Mouse (Mus musculus) C2C12 (cell line): Measurements from ENCODE around the gene Fryl. TPM values are rescaled to one million over a fixed set of nuclear protein-coding genes. Genes with fewer than 3 reads are reported as not detected.

Experiments used
- H3K27me3 ChIP-seq: one replicate; pipeline ENCODE4 v1.6.1; 2011; ENCODE audit not compliant: control insufficient read depth, insufficient read depth, insufficient read length
- H3K36me3 ChIP-seq: one replicate; pipeline ENCODE4 v1.6.1; 2011; ENCODE audit not compliant: control insufficient read depth, insufficient read depth
- H3K4me3 ChIP-seq: one replicate; pipeline ENCODE4 v1.5.1; 2011; ENCODE audit warnings: mild to moderate bottlenecking, control low read depth; ENCODE audit not compliant: poor library complexity, insufficient read depth, severe bottlenecking
- H3K79me2 ChIP-seq: one replicate; pipeline ENCODE4 v1.6.1; 2011; ENCODE audit not compliant: control insufficient read depth, insufficient read depth
- H3K79me3 ChIP-seq: one replicate; pipeline ENCODE4 v1.6.1; 2011; ENCODE audit warnings: low read depth, control low read depth
- H3ac ChIP-seq: one replicate; pipeline ENCODE3; 2011; ENCODE audit warnings: low read depth; ENCODE audit not compliant: control insufficient read depth, insufficient read length
- CEBPB ChIP-seq: IDR thresholded peaks from one replicate; pipeline ENCODE4 v1.6.1; 2011; ENCODE audit warnings: low read depth, mild to moderate bottlenecking, control low read depth, moderate library complexity
- CTCF ChIP-seq: IDR thresholded peaks from one replicate; pipeline ENCODE4 v1.5.1; 2011; ENCODE audit not compliant: control insufficient read depth, insufficient read depth, insufficient read length
- FOSL1 ChIP-seq: IDR thresholded peaks from one replicate; pipeline ENCODE4 v1.8.0; 2011; ENCODE audit warnings: mild to moderate bottlenecking, low read length; ENCODE audit not compliant: poor library complexity, insufficient read depth, severe bottlenecking
- MAX ChIP-seq: IDR thresholded peaks from one replicate; pipeline ENCODE4 v1.6.1; 2011; ENCODE audit warnings: mild to moderate bottlenecking, control low read depth
- MYOD1 ChIP-seq: IDR thresholded peaks from one replicate; pipeline ENCODE4 v1.6.1; 2011; ENCODE audit warnings: low read depth; ENCODE audit not compliant: control insufficient read depth, insufficient read length
- MYOG ChIP-seq: IDR thresholded peaks from one replicate; pipeline ENCODE4 v1.6.1; 2011; ENCODE audit not compliant: control insufficient read depth, insufficient read length; ENCODE audit errors: extremely low read depth
- USF1 ChIP-seq: IDR thresholded peaks from one replicate; pipeline ENCODE4 v1.6.1; 2011; ENCODE audit warnings: low read depth, mild to moderate bottlenecking, control low read depth, moderate library complexity
- polyA plus RNA-seq: library from polyadenylated mRNA; unstranded; fragments of >200 nt; fragmentation: generic; extraction: Trizol; gene quantifications from one replicate; pipeline ENCODE4 v1.2.1, GENCODE M21; 2012; ENCODE audit warnings: missing spikeins

Gene Fryl
- polyA plus RNA-seq, 1 experiment, result 13.2 TPM

- Histone ChIP-seq H3K27me3 (no peaks in the 10 kb centered on the region), H3K79me3 (peaks cover 36% of the 10 kb centered on the region), H3K79me2 (peaks cover 82% of the 10 kb centered on the region), H3K4me3 (no peak overlapping the region), H3K36me3 (no peaks in the 10 kb centered on the region), H3ac (no peak overlapping the region)
- TF ChIP-seq CTCF (no peak), FOSL1 (no peak), MYOD1 (no peak), CEBPB (no peak), MAX (no peak), USF1 (no peak), MYOG (no peak)
Observed at GRCm38 (mm10) chr5:73252739-73253138, 3.7 kb downstream of the Fryl start.

GRCm38 (mm10) chr5:73249341-73249740, 7.1 kb downstream of the Fryl start:
- no peak overlapping the region for H3ac ChIP-seq
- TF ChIP-seq CEBPB (no peak), MYOD1 (no peak), CTCF (no peak), FOSL1 (no peak)
- peaks cover 82% of the 10 kb centered on the region for H3K79me2 ChIP-seq
- H3K79me3 ChIP-seq, result peaks cover 34% of the 10 kb centered on the region
- no peak overlapping the region for H3K4me3 ChIP-seq
- no peaks in the 10 kb centered on the region for H3K27me3 ChIP-seq
- H3K36me3 ChIP-seq, result no peaks in the 10 kb centered on the region

- Histone ChIP-seq H3ac (no peak overlapping the region), H3K79me3 (peaks cover 29% of the 10 kb centered on the region), H3K4me3 (no peak overlapping the region), H3K79me2 (peaks cover 71% of the 10 kb centered on the region), H3K36me3 (no peaks in the 10 kb centered on the region), H3K27me3 (no peaks in the 10 kb centered on the region)
- TF ChIP-seq FOSL1 (no peak), MYOD1 (no peak), MYOG (no peak), CEBPB (no peak), CTCF (no peak), USF1 (no peak), MAX (no peak)
Observed at GRCm38 (mm10) chr5:73248211-73248610, 8.2 kb downstream of the Fryl start.

- no peaks in the 10 kb centered on the region for H3K36me3 ChIP-seq
- no peaks in the 10 kb centered on the region for H3K27me3 ChIP-seq
Observed at GRCm38 (mm10) chr5:73246414-73246813, 10.0 kb downstream of the Fryl start.

GRCm38 (mm10) chr5:73244403-73244802, 12.0 kb downstream of the Fryl start:
- H3K4me3 ChIP-seq, result no peak overlapping the region
- H3K36me3 ChIP-seq, result no peaks in the 10 kb centered on the region
- H3K27me3 ChIP-seq, result no peaks in the 10 kb centered on the region
- H3K79me2 ChIP-seq, result peaks cover 64% of the 10 kb centered on the region
- no peak overlapping the region for H3ac ChIP-seq
- TF ChIP-seq USF1 (no peak), CEBPB (no peak), MAX (no peak), CTCF (no peak), FOSL1 (no peak), MYOG (no peak), MYOD1 (no peak)
- H3K79me3 ChIP-seq, result peaks cover 18% of the 10 kb centered on the region

More at GRCm38 (mm10) chr5:73246414-73246813, 10.0 kb downstream of the Fryl start:
- Histone ChIP-seq H3ac (no peak overlapping the region), H3K79me2 (peaks cover 66% of the 10 kb centered on the region), H3K4me3 (no peak overlapping the region), H3K79me3 (peaks cover 23% of the 10 kb centered on the region)
- TF ChIP-seq CEBPB (no peak), MYOG (no peak), MYOD1 (no peak), CTCF (no peak), USF1 (no peak)

- Histone ChIP-seq H3K27me3 (no peaks in the 10 kb centered on the region), H3K79me3 (peaks cover 19% of the 10 kb centered on the region), H3K36me3 (no peaks in the 10 kb centered on the region), H3K79me2 (peaks cover 56% of the 10 kb centered on the region), H3ac (no peak overlapping the region), H3K4me3 (no peak overlapping the region)
- TF ChIP-seq USF1, result no peak
- TF ChIP-seq MYOD1, result no peak
- TF ChIP-seq CEBPB, result no peak
- no peak for TF ChIP-seq MAX
- no peak for TF ChIP-seq MYOG
- no peak for TF ChIP-seq FOSL1
- TF ChIP-seq CTCF, result no peak
Observed at GRCm38 (mm10) chr5:73241966-73242365, 14.5 kb downstream of the Fryl start.
